Mouse (Mus musculus) embryonic facial prominence, embryonic 10.5 days (tissue): ENCODE results near the gene Olfr138. TPM values are rescaled to one million over a fixed set of nuclear protein-coding genes. Genes with fewer than 3 reads are reported as not detected.

ENCODE experiments used
- DNase-seq: peaks from one replicate; pipeline ENCODE4 v3.0.0-alpha.2; 2017; ENCODE audit warnings: low spot score
- H3K27ac ChIP-seq: fragments of 300-500 bp; sonication (generic); replicated peaks from 2 replicates; pipeline ENCODE4 v1.5.1; 2016; ENCODE audit warnings: mild to moderate bottlenecking
- H3K27me3 ChIP-seq: fragments of 300-500 bp; sonication (generic); replicated peaks from 2 replicates; pipeline ENCODE4 v1.6.1; 2016; ENCODE audit warnings: low read depth, mild to moderate bottlenecking; ENCODE audit not compliant: poor library complexity, severe bottlenecking
- H3K36me3 ChIP-seq: fragments of 300-500 bp; sonication (generic); replicated peaks from 2 replicates; pipeline ENCODE4 v1.6.1; 2016; ENCODE audit warnings: mild to moderate bottlenecking, moderate library complexity
- H3K4me1 ChIP-seq: fragments of 300-500 bp; sonication (generic); 2 replicates; pipeline ENCODE4 v1.6.1; 2016
- H3K4me3 ChIP-seq: fragments of 300-500 bp; sonication (generic); 2 replicates; pipeline ENCODE4 v1.5.1; 2016; ENCODE audit warnings: mild to moderate bottlenecking, moderate library complexity
- H3K9me3 ChIP-seq: fragments of 300-500 bp; sonication (generic); 2 replicates; pipeline ENCODE4 v1.6.1; 2016; ENCODE audit warnings: mild to moderate bottlenecking
- WGBS: fragments of 180-500 bp; shearing (Covaris S2); methylation state at CpG from one replicate; pipeline ENCODE4 v1.1.7; 2016; 5-methylcytosine and 5-hydroxymethylcytosine counted together
- polyA plus RNA-seq: library from polyadenylated mRNA; unstranded; fragments of >200 nt; fragmentation: Nextera tagmentation; extraction: Ambion mirVana; gene quantifications from 2 replicates; pipeline ENCODE4 v1.2.1, GENCODE M21; 2016

The Olfr138 gene
- not detected in 2 replicates for polyA plus RNA-seq

- Histone ChIP-seq H3K36me3 (no peaks in the 10 kb centered on the region), H3K27me3 (no peaks in the 10 kb centered on the region), H3K4me1 (no peaks in the 10 kb centered on the region), H3K4me3 (no peak within 1 kb of the TSS), H3K9me3 (peaks cover 8% of the 10 kb centered on the region; the same call in 1 of the 2 replicates), H3K27ac (no peak within 1 kb of the TSS)
- no peak for DNase-seq
- 73% methylated on average over 1 of the region's 1 CpGs for WGBS
Measured at GRCm38 (mm10) chr17:38260735-38261134, at the start of gene Olfr138. Gene Olfr138 (plus strand): TSS chr17:38261035.

- H3K27ac ChIP-seq = no peak within 1 kb of the TSS
- H3K4me1 ChIP-seq = no peaks in the 10 kb centered on the region
- no peak within 1 kb of the TSS for H3K4me3 ChIP-seq
- H3K36me3 ChIP-seq = no peaks in the 10 kb centered on the region
- no peaks in the 10 kb centered on the region for H3K27me3 ChIP-seq
- H3K9me3 ChIP-seq = peaks cover 5% of the 10 kb centered on the region; the same call in 1 of the 2 replicates
- no peak for DNase-seq
Measured at GRCm38 (mm10) chr17:38307470-38307869, 46.6 kb downstream of the Olfr138 start, which contains the start of gene Olfr137. Gene Olfr137 (minus strand): TSS chr17:38307570.

Other genes with a start within 250 kb of the Olfr138 start
- gene Olfr129, start 201.0 kb upstream of the Olfr138 start, polyA plus RNA-seq = not detected in 2 replicates
- gene Olfr130, start 197.1 kb upstream of the Olfr138 start, polyA plus RNA-seq = not detected in 2 replicates
- gene Olfr131, start 172.3 kb upstream of the Olfr138 start, polyA plus RNA-seq = not detected in 2 replicates
- gene Olfr132, start 126.5 kb upstream of the Olfr138 start, polyA plus RNA-seq = not detected in 2 replicates
- gene Olfr133, start 115.8 kb upstream of the Olfr138 start, polyA plus RNA-seq = not detected in 2 replicates
- gene Olfr134, start 89.6 kb upstream of the Olfr138 start, polyA plus RNA-seq = not detected in 2 replicates
- not detected in 2 replicates for gene Olfr135, start 56.7 kb upstream of the Olfr138 start, polyA plus RNA-seq
- gene Olfr137, start 46.5 kb downstream of the Olfr138 start, polyA plus RNA-seq = not detected in 2 replicates
- not detected in 2 replicates for gene Olfr136, start 68.8 kb downstream of the Olfr138 start, polyA plus RNA-seq
- not detected in 2 replicates for gene Esp36, start 159.2 kb downstream of the Olfr138 start, polyA plus RNA-seq